Mouse (Mus musculus): ENCODE measurements around the gene Arhgap15. TPM values are rescaled to one million over a fixed set of nuclear protein-coding genes. Genes with fewer than 3 reads are reported as not detected.

Arhgap15 gene
- total and polyA plus RNA-seq, 2 experiments from 2014 or later = 1.2 to 2.0 TPM

DNA sequence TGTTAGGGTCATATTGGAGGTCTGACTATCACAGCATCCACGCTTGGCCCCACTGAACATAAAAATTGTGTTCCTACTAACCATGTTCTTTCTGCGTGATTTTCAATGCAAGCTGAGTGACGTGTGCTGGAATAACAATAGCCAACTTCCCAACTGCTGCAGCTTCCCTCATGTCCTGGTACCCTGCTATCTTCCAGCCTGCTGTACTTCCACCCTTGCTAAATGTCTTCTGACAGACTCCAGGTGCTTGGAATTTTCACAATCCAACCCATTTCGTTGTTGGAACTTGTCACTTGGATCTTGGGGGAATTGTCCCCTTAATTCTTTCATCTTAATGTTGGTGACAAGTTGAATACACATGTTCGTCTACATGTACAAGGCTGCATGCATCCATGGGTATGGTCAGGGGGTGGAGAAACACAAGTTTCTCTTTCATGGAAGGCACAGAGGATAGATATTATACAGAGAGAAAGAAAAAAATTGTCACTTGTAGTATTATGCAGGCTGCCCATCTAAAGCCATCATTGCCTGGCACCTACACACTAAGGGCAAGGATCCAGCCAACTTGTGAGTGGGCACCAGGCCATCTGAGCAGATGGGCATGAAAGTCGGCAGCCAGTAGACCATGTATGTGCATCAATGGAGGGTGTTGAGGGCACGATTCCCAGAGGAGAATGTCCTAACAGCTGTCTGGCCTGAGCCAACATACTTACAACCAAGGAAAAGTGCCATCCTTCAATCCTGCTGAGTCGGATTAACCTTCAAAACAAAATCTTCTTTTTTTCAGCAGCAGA is 68.4 kb downstream of the Arhgap15 start:
- H3K4me3 ChIP-seq (ENCODE audit: low read depth, low read length) = no peak overlapping the region
- no peaks in the 10 kb centered on the region for H3K27me3 ChIP-seq (ENCODE audit: insufficient read depth, low read length)
- no peak overlapping the region for H3K4me2 ChIP-seq (ENCODE audit: low read depth)
- H3K4me1 ChIP-seq (ENCODE audit: insufficient read depth) = no peaks in the 10 kb centered on the region
- no peaks in the 10 kb centered on the region for H3K9me3 ChIP-seq (ENCODE audit: low read length)
- 53% methylated on average over 8 of the region's 8 CpGs for WGBS
- ATAC-seq (peak; percentile 74), DNase-seq (peak; percentile 85)
- no peak overlapping the region for H3K9ac ChIP-seq
- H3K36me3 ChIP-seq (ENCODE audit: insufficient read depth) = no peaks in the 10 kb centered on the region
- no peak for TF ChIP-seq CTCF (IDR thresholded peaks at IDR 0.05; ENCODE audit: low read depth)
- peak overlapping the region; percentile 51 for H3K27ac ChIP-seq (ENCODE audit: low read depth, low read length)

DNA sequence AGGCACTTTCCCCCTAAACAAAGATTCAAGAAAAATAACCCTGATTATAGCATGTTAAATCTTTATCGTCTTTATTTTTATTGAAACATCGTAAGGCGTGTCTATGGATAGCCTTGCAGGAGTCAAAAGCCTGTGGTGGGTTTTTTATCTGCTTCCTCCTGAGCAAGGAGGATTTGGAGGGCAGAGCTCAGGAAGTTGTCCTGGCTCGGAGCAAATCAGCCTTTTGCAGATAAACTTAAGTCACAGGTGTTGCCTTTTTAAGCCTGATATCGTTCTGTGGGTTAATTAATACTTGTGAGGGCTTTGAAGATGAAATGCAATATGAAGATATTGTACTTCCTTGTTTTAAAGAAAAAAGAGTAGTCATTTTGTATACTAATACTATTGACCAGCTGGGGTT is 87.3 kb downstream of the Arhgap15 start:
- no peak for DNase-seq

DNA sequence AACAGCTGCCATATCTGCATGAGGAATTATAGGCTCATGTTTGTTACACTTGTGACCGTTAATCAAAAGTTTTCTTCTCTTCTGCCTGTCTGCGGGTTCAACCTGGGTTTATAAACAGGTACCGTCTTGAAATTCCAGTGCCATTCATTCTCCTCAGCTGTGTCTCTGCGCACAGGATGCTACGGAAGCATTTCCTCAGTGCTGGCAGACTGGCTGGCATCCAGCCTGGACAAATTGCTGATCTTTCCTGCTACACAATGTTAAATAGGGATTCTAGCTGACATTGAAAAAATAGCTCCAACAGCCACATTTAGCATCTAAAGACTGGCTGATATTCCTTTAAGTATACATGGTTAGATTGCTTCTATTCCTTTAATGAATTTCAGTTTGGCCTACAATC is 93.0 kb downstream of the Arhgap15 start:
- TF ChIP-seq CTCF (IDR thresholded peaks at IDR 0.05; ENCODE audit: low read depth) = no peak

More for the DNA sequence above, 87.3 kb downstream of the Arhgap15 start:
- Histone ChIP-seq H3K9me3 (ENCODE audit: low read length) (no peaks in the 10 kb centered on the region), H3K4me1 (ENCODE audit: insufficient read depth) (no peaks in the 10 kb centered on the region), H3K4me2 (ENCODE audit: low read depth) (no peak overlapping the region), H3K4me3 (ENCODE audit: low read depth, low read length) (no peak overlapping the region), H3K9ac (no peak overlapping the region), H3K36me3 (ENCODE audit: insufficient read depth) (no peaks in the 10 kb centered on the region), H3K27ac (ENCODE audit: low read depth, low read length) (no peak overlapping the region), H3K27me3 (ENCODE audit: insufficient read depth, low read length) (no peaks in the 10 kb centered on the region)
- 85% methylated on average over 5 of the region's 5 CpGs for WGBS
- TF ChIP-seq CTCF (IDR thresholded peaks at IDR 0.05; ENCODE audit: low read depth) = no peak
- ATAC-seq = no peak

DNA sequence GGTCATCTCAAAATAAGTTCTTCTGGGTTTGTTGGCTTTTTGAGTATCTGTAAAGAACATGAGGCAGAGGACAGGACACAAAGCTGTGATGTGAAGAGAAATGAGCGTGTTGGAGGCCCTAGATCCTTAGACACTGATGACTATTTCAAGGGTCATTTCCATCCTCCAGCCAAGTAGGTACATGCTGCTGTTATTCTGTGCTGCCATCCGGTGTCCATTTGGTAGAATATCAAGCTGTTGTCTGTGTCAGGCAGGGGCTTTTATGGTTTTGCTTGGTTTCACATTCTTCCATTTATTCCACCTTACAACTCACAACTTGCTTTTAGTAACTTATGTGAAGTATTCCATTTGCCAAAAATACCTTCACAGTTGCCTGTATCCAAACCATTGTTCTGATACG is 102.6 kb downstream of the Arhgap15 start:
- Histone ChIP-seq H3K4me1 (ENCODE audit: insufficient read depth) (no peaks in the 10 kb centered on the region), H3K9ac (no peak overlapping the region), H3K36me3 (ENCODE audit: insufficient read depth) (no peaks in the 10 kb centered on the region), H3K4me3 (ENCODE audit: low read depth, low read length) (no peak overlapping the region), H3K27me3 (ENCODE audit: insufficient read depth, low read length) (no peaks in the 10 kb centered on the region), H3K9me3 (ENCODE audit: low read length) (no peaks in the 10 kb centered on the region), H3K27ac (ENCODE audit: low read depth, low read length) (no peak overlapping the region), H3K4me2 (ENCODE audit: low read depth) (no peak overlapping the region)
- 62% methylated on average over 3 of the region's 3 CpGs for WGBS
- no peak for DNase-seq
- ATAC-seq = no peak
- peak; percentile 59 for TF ChIP-seq CTCF (IDR thresholded peaks at IDR 0.05; ENCODE audit: low read depth)

More for the DNA sequence above, 93.0 kb downstream of the Arhgap15 start:
- no peaks in the 10 kb centered on the region for H3K27me3 ChIP-seq (ENCODE audit: insufficient read depth, low read length)
- H3K36me3 ChIP-seq (ENCODE audit: insufficient read depth) = no peaks in the 10 kb centered on the region
- DNase-seq (peak; percentile 70), ATAC-seq (peak; percentile 62)
- no peak overlapping the region for H3K4me2 ChIP-seq (ENCODE audit: low read depth)
- no peaks in the 10 kb centered on the region for H3K9me3 ChIP-seq (ENCODE audit: low read length)
- 0 out of 2 replicates have a peak overlapping the region, but pooled peaks have one; percentile 22 for H3K27ac ChIP-seq (ENCODE audit: low read depth, low read length)
- H3K9ac ChIP-seq = no peak overlapping the region
- H3K4me1 ChIP-seq (ENCODE audit: insufficient read depth) = no peaks in the 10 kb centered on the region
- WGBS = 45% methylated on average over 5 of the region's 5 CpGs
- no peak overlapping the region for H3K4me3 ChIP-seq (ENCODE audit: low read depth, low read length)

DNA sequence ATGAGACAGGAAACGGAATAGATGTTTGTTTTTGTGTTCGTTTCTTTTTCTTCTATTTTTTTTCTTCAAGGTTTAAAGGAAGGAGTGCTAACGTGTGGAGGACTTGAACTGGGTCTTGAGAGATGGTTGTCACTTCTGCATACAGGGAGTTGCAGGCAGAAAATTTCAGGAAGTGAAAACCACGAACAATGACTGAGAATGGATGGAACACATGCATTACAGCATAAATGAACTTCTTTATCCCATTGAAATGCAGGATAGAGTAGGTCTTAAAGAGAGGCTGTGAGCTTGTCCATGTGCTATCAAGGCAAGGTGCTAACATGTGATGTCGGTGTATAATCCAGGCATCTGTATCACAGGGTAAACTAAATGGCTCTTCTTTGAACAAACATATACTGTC is 114.1 kb downstream of the Arhgap15 start:
- H3K9ac ChIP-seq = no peak overlapping the region
- peak; percentile 54 for ATAC-seq
- no peak for TF ChIP-seq CTCF (IDR thresholded peaks at IDR 0.05; ENCODE audit: low read depth)
- no peaks in the 10 kb centered on the region for H3K9me3 ChIP-seq (ENCODE audit: low read length)
- H3K4me1 ChIP-seq (ENCODE audit: insufficient read depth) = no peaks in the 10 kb centered on the region
- no peak overlapping the region for H3K27ac ChIP-seq (ENCODE audit: low read depth, low read length)
- peak; percentile 38 for DNase-seq
- no peak overlapping the region for H3K4me2 ChIP-seq (ENCODE audit: low read depth)
- 47% methylated on average over 5 of the region's 5 CpGs for WGBS
- H3K4me3 ChIP-seq (ENCODE audit: low read depth, low read length) = no peak overlapping the region
- H3K27me3 ChIP-seq (ENCODE audit: insufficient read depth, low read length) = no peaks in the 10 kb centered on the region
- H3K36me3 ChIP-seq (ENCODE audit: insufficient read depth) = no peaks in the 10 kb centered on the region

DNA sequence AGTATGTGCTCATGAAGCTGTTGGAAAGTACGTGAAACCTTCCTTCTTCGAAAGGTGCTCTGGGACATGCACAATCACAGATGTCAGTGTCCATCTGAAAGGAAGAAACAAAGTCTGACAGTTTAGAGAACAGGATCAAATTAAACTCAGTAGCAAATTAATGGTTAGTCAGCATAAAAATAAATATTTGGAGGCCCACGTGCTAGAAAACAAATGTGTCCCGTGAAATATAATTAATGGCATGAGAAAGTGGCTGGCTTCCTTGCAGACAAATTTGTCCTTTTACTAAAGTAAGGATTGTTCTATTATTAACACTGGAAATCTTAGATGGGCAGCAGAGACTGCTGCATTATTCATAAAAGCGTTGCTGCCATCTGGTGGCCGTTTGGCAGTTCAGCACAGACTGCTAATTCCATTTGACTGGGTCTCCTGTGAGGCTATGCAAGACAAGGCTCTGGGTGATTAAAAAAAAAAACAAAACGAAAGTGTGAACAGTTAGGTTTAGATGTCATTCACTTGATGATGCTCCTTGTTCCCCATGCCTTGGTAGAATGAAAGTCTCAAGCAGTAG is 153.9 kb downstream of the Arhgap15 start:
- H3K9ac ChIP-seq = no peak overlapping the region
- WGBS = 11% methylated on average over 7 of the region's 7 CpGs

DNA sequence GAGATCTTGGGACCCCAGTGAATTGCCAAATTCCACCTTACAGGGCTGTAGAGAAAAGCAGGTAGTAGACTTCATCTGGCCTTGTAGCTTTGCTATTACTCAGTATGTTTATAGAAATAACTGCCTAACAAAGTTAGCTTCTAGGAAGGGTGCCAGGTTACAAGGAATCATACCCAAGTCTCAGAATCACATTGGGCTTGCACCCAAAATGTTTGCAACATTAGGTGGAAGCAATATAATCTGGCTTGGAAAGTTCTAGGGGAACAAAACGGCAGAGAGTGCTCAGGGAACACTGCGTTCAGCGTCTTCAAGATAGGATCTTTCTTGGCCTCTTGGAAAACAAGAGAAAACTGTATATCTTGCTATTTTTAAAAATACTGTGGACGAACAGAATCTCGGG is 158.9 kb downstream of the Arhgap15 start:
- DNase-seq (peak; percentile 29), ATAC-seq (no peak)
- Histone ChIP-seq H3K27me3 (ENCODE audit: insufficient read depth, low read length) (no peaks in the 10 kb centered on the region), H3K36me3 (ENCODE audit: insufficient read depth) (no peaks in the 10 kb centered on the region), H3K27ac (ENCODE audit: low read depth, low read length) (no peak overlapping the region), H3K4me3 (ENCODE audit: low read depth, low read length) (no peak overlapping the region), H3K4me2 (ENCODE audit: low read depth) (no peak overlapping the region), H3K9me3 (ENCODE audit: low read length) (no peaks in the 10 kb centered on the region), H3K9ac (no peak overlapping the region), H3K4me1 (ENCODE audit: insufficient read depth) (no peaks in the 10 kb centered on the region)
- 74% methylated on average over 5 of the region's 5 CpGs for WGBS
- TF ChIP-seq CTCF (IDR thresholded peaks at IDR 0.05; ENCODE audit: low read depth) = no peak

More for the DNA sequence above, 153.9 kb downstream of the Arhgap15 start:
- Histone ChIP-seq H3K36me3 (ENCODE audit: insufficient read depth) (no peaks in the 10 kb centered on the region), H3K4me2 (ENCODE audit: low read depth) (no peak overlapping the region), H3K9me3 (ENCODE audit: low read length) (no peaks in the 10 kb centered on the region), H3K27ac (ENCODE audit: low read depth, low read length) (no peak overlapping the region), H3K4me1 (ENCODE audit: insufficient read depth) (no peaks in the 10 kb centered on the region), H3K27me3 (ENCODE audit: insufficient read depth, low read length) (no peaks in the 10 kb centered on the region), H3K4me3 (ENCODE audit: low read depth, low read length) (no peak overlapping the region)
- TF ChIP-seq CTCF (IDR thresholded peaks at IDR 0.05; ENCODE audit: low read depth) = peak; percentile 89
- DNase-seq (peak; percentile 90), ATAC-seq (peak; percentile 92)

All from forebrain, postnatal 0 days (tissue).